Mouse (Mus musculus): ENCODE data around the gene Pde4a.

GRCm38 (mm10) chr9:21221383-21221929 lies 55.9 kb downstream of the Pde4a start:
- TF ChIP-seq CTCF (IDR thresholded peaks at IDR 0.05; ENCODE audit: low read depth, low read length) (peak; percentile 32), POLR2A (IDR thresholded peaks at IDR 0.05; ENCODE audit: insufficient read depth, low read length) (no peak)

Measured in ES-Bruce4 (cell line).